Mouse (Mus musculus) liver, postnatal 0 days (tissue): ENCODE results near the gene Apoh.
A peak's percentile ranks its signal among the peaks of the same experiment; 100 is the strongest.

Experiments used
- CTCF ChIP-seq: sonication (generic); IDR thresholded peaks from 2 replicates; pipeline ENCODE4 v1.5.1; 2016; ENCODE audit warnings: antibody characterized with exemption, low read depth
- EP300 ChIP-seq: IDR thresholded peaks from 2 replicates; pipeline ENCODE4 v1.6.1; 2016; ENCODE audit warnings: antibody characterized with exemption, low read depth, mild to moderate bottlenecking

GRCm38 (mm10) chr11:108377680-108378362, 34.7 kb downstream of the Apoh start:
- peak; percentile 91 for TF ChIP-seq CTCF
- TF ChIP-seq EP300 = no peak
